Mouse (Mus musculus) heart, embryonic 15.5 days (tissue): ENCODE data around the gene Stk39. TPM values are rescaled to one million over a fixed set of nuclear protein-coding genes. Genes with fewer than 3 reads are reported as not detected.
A peak's percentile ranks its signal among the peaks of the same experiment; 100 is the strongest.
"Not testable (repeated sequence)": the region's sequence is repeated elsewhere in the genome, so short reads cannot be mapped to it uniquely, and the experiment has no call there.

ENCODE experiments used
- ATAC-seq: fragments of 200-750 bp; cut with Nextera tagmentation; replicated peaks from 2 replicates; pipeline ENCODE4 v1.8.0; 2017; ENCODE audit warnings: low read depth, moderate TSS enrichment; ENCODE audit not compliant: insufficient number of reproducible peaks, insufficient read depth, low FRiP score
- H3K27ac ChIP-seq: fragments of 300-500 bp; sonication (generic); 2 replicates; pipeline ENCODE4 v1.5.1; 2015; ENCODE audit warnings: mild to moderate bottlenecking, inconsistent platforms
- H3K27me3 ChIP-seq: fragments of 300-500 bp; sonication (generic); 2 replicates; pipeline ENCODE4 v1.6.1; 2015; ENCODE audit warnings: inconsistent platforms
- H3K36me3 ChIP-seq: fragments of 300-500 bp; sonication (generic); 2 replicates; pipeline ENCODE4 v1.6.1; 2015; ENCODE audit warnings: mild to moderate bottlenecking, inconsistent platforms
- H3K4me1 ChIP-seq: fragments of 300-500 bp; sonication (generic); replicated peaks from 2 replicates; pipeline ENCODE4 v1.6.1; 2015; ENCODE audit warnings: inconsistent platforms
- H3K4me2 ChIP-seq: fragments of 300-500 bp; sonication (generic); 2 replicates; pipeline ENCODE4 v1.6.1; 2015; ENCODE audit warnings: inconsistent platforms, mild to moderate bottlenecking, moderate library complexity
- H3K4me3 ChIP-seq: fragments of 300-500 bp; sonication (generic); 2 replicates; pipeline ENCODE4 v1.5.1; 2015; ENCODE audit warnings: mild to moderate bottlenecking, inconsistent platforms
- H3K9ac ChIP-seq: fragments of 300-500 bp; sonication (generic); 2 replicates; pipeline ENCODE4 v1.6.1; 2015; ENCODE audit warnings: mild to moderate bottlenecking, inconsistent platforms
- H3K9me3 ChIP-seq: fragments of 300-500 bp; sonication (generic); replicated peaks from 2 replicates; pipeline ENCODE4 v1.6.1; 2016; ENCODE audit warnings: inconsistent platforms
- WGBS: fragments of 180-500 bp; shearing (Covaris S2); methylation state at CpG from one replicate; pipeline ENCODE4 v1.1.7; 2015; ENCODE audit warnings: mixed read lengths; 5-methylcytosine and 5-hydroxymethylcytosine counted together
- polyA plus RNA-seq: library from polyadenylated mRNA; unstranded; fragments of >200 nt; fragmentation: Nextera tagmentation; extraction: Ambion mirVana; gene quantifications from 2 replicates; pipeline ENCODE4 v1.2.1, GENCODE M21; 2015

Stk39 gene
- polyA plus RNA-seq, 1 experiment from 2014 or later = 66.2 TPM

DNA sequence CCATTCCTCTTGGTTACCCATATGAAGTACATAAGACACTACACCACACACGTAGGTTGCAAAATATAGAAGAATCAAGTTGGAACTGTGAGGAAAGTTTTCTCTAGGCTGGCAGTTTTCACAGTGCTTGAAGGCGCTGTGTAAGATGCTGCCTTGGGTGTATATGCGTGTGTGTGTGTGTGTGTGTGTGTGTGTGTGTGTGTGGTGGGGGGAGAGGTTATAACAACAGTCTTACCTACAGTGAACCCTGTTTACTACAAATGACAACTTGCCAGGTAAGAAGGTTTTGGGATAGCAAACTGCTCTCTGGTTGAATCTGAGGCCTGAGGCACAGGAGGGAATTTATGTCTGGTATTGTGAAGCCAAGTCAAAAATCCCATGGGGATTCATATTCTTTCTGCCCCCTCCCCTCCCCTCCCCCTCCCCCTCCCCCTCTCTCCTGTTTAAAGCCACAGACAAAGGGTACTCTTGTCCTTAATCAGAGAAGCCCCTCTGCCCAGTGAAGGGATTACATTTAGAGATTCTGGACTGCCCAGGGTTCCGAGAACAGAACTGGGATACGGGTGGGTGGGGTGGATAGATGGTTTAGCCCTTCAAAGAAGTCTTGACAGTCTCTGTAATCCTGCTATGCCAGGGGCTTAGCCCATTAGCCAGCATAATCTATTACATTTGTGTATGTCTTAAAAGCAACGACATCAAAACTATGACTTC, 219.9 kb downstream of the Stk39 start:
- 91% methylated on average over 6 of the region's 6 CpGs for WGBS
- Histone ChIP-seq H3K4me1 (no peaks in the 10 kb centered on the region), H3K9me3 (no peaks in the 10 kb centered on the region), H3K27ac (no peak overlapping the region), H3K9ac (no peak overlapping the region), H3K27me3 (no peaks in the 10 kb centered on the region), H3K4me3 (no peak overlapping the region), H3K4me2 (no peak overlapping the region), H3K36me3 (peaks cover 15% of the 10 kb centered on the region; the same call in 1 of the 2 replicates)
- ATAC-seq = no peak

- peaks cover 10% of the 10 kb centered on the region; the same call in 1 of the 2 replicates for H3K36me3 ChIP-seq
- no peak overlapping the region for H3K4me3 ChIP-seq
- WGBS = 92% methylated on average over 10 of the region's 10 CpGs
- ATAC-seq = no peak
- H3K4me1 ChIP-seq = no peaks in the 10 kb centered on the region
- H3K9ac ChIP-seq = no peak overlapping the region
- no peak overlapping the region for H3K4me2 ChIP-seq
- H3K27ac ChIP-seq = no peak overlapping the region
- H3K9me3 ChIP-seq = no peaks in the 10 kb centered on the region
- no peaks in the 10 kb centered on the region for H3K27me3 ChIP-seq
These were observed 221.2 kb downstream of the Stk39 start for GRCm38 (mm10) chr2:68250897-68251296.

GRCm38 (mm10) chr2:68249855-68250424, 222.1 kb downstream of the Stk39 start:
- no peaks in the 10 kb centered on the region for H3K9me3 ChIP-seq
- no peak for ATAC-seq
- no peak overlapping the region for H3K4me2 ChIP-seq
- peaks cover 7% of the 10 kb centered on the region; the same call in 1 of the 2 replicates for H3K36me3 ChIP-seq
- no peak overlapping the region for H3K4me3 ChIP-seq
- H3K27ac ChIP-seq = no peak overlapping the region
- 65% methylated on average over 4 of the region's 4 CpGs for WGBS
- H3K27me3 ChIP-seq = no peaks in the 10 kb centered on the region
- no peaks in the 10 kb centered on the region; the same call in 1 of the 2 replicates for H3K4me1 ChIP-seq
- H3K9ac ChIP-seq = no peak overlapping the region

DNA sequence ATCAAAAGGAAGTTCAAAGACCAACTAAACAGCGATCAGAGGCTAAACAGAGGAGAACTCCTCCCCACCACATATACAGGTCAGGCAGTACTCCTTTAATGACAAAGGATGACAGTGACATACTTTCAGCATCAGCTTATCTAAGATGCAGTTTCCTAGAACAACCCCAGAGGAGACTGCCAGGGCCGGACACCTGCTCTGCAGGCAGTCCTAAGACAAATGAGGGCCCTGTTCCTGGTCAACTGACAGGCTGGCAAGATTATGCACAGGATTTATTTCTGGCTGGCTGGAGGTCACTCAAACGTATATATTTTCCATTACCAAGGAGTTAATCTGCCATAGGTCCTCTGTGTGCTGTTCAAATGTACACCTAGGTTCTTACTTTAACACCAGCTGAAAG, 225.8 kb downstream of the Stk39 start:
- Histone ChIP-seq H3K27ac (no peak overlapping the region), H3K9ac (no peak overlapping the region), H3K36me3 (peaks cover 7% of the 10 kb centered on the region; the same call in 1 of the 2 replicates), H3K4me2 (no peak overlapping the region), H3K4me3 (no peak overlapping the region), H3K27me3 (no peaks in the 10 kb centered on the region), H3K9me3 (no peaks in the 10 kb centered on the region), H3K4me1 (peaks cover 20% of the 10 kb centered on the region)
- no peak for ATAC-seq
- 50% methylated on average over 3 of the region's 3 CpGs for WGBS

- no peak overlapping the region for H3K4me2 ChIP-seq
- H3K4me1 ChIP-seq = peaks cover 20% of the 10 kb centered on the region
- H3K4me3 ChIP-seq = no peak overlapping the region
- H3K9ac ChIP-seq = no peak overlapping the region
- peaks cover 7% of the 10 kb centered on the region; the same call in 1 of the 2 replicates for H3K36me3 ChIP-seq
- 53% methylated on average over 1 of the region's 1 CpGs for WGBS
- H3K9me3 ChIP-seq = no peaks in the 10 kb centered on the region
- ATAC-seq = no peak
- H3K27ac ChIP-seq = peak overlapping the region; percentile 45; the same call in 1 of the 2 replicates
- no peaks in the 10 kb centered on the region for H3K27me3 ChIP-seq
These were observed 227.5 kb downstream of the Stk39 start for GRCm38 (mm10) chr2:68244556-68244955.

DNA sequence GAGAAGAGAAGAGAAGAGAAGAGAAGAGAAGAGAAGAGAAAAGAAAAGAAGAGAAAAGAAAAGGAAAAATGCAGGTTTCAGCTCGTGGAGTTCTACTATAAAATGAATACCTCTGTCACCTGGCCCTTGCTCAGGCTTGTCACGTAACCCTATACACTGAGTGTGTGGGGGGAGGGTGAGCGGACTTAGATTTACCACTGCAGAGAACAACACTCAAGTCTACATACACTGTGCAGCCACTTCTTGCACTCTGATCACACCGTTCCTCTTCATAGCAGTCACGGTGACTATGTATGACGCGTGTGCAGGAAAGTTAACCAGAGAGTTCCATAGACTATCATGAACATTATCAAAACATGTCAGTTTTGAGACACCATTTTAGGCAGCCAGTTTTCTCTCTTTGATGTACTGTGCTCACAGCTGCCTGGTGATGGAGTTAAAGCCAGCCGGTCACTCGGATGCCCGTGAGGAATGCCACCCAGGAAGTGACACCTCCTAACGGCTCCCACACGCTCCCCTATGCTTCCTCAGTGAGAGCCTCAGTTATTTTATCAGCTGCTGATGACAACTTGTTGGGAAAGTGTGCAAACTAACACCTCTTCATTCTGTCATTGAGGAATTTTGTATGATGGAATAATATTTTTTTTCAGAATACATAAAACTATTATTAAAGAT, 228.1 kb downstream of the Stk39 start:
- Histone ChIP-seq H3K36me3 (peaks cover 7% of the 10 kb centered on the region; the same call in 1 of the 2 replicates), H3K9ac (no peak overlapping the region), H3K27ac (peak overlapping the region; percentile 45), H3K4me3 (no peak overlapping the region), H3K4me1 (peaks cover 20% of the 10 kb centered on the region), H3K9me3 (no peaks in the 10 kb centered on the region), H3K27me3 (no peaks in the 10 kb centered on the region), H3K4me2 (no peak overlapping the region)
- 49% methylated on average over 12 of the region's 12 CpGs for WGBS
- ATAC-seq = 0 out of 2 replicates have a peak, but pooled peaks have one; percentile 68

DNA sequence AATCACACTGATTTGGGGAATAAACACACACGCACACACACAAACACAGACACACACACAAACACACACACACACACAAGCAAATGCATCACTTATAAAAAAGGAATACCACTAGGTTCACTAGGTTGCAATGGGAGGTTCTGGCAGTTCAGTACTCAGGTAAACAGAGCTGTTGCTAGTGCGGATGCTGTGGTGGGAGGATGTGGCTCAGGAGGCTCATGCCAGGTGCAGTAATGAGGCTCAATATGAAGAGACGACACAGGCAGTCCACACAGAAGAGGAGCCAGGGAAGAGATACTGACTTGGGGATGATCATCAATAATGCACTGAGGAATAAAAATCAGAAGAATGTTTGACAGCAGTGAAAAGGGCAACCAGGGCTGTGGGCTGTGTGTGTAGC, 228.8 kb downstream of the Stk39 start:
- 85% methylated on average over 3 of the region's 3 CpGs for WGBS
- Histone ChIP-seq H3K4me3 (no peak overlapping the region), H3K27ac (peak overlapping the region; percentile 45), H3K9ac (no peak overlapping the region), H3K4me1 (peaks cover 20% of the 10 kb centered on the region), H3K27me3 (no peaks in the 10 kb centered on the region), H3K36me3 (peaks cover 7% of the 10 kb centered on the region; the same call in 1 of the 2 replicates), H3K9me3 (no peaks in the 10 kb centered on the region), H3K4me2 (no peak overlapping the region)
- ATAC-seq = no peak

DNA sequence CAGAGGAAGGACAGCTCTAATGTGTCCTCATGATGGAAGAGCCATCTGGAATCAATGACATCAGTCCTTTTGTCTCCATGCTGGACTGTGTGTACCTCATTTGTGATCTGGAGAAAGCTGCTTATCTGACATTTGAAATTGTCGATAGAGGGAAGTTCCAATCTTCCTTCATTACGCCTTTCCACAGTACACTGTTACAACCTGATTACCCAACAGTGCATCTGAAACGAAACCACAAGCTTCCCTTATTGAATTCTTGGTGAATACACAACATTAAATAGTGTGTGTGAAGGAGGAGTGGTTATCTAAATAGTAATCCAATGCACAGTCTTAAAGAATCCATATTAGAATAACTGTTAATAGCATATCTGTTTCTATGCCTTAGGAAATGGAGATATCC, 230.0 kb downstream of the Stk39 start:
- no peak overlapping the region for H3K27ac ChIP-seq
- no peak overlapping the region for H3K4me3 ChIP-seq
- peaks cover 20% of the 10 kb centered on the region for H3K4me1 ChIP-seq
- ATAC-seq = no peak
- H3K9me3 ChIP-seq = no peaks in the 10 kb centered on the region
- 80% methylated on average over 3 of the region's 3 CpGs for WGBS
- no peaks in the 10 kb centered on the region for H3K27me3 ChIP-seq
- H3K9ac ChIP-seq = no peak overlapping the region
- no peaks in the 10 kb centered on the region for H3K36me3 ChIP-seq
- no peak overlapping the region for H3K4me2 ChIP-seq

DNA sequence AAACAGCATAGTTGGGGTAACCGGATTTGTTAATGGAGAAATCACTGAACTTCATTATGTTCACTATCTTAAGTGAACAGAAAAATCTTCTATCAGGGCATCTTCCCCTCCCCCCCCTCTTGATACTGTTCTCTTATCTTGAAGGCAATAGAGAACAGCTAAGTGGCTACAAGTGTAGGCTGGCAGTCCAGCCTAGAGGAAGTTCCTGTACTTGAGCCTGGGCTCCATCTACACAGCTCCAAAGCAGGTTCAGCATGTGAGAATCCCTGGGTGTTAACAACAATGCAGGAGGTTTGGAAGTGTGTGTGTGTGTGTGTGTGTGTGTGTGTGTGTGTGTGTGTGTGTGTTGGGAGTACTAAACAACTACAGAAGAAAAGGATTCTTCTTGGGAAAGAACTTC, 230.4 kb downstream of the Stk39 start:
- WGBS = 74% methylated on average over 1 of the region's 1 CpGs
- no peak overlapping the region for H3K27ac ChIP-seq
- H3K4me2 ChIP-seq = no peak overlapping the region
- peaks cover 20% of the 10 kb centered on the region for H3K4me1 ChIP-seq
- H3K9ac ChIP-seq = no peak overlapping the region
- H3K36me3 ChIP-seq = no peaks in the 10 kb centered on the region
- no peaks in the 10 kb centered on the region for H3K27me3 ChIP-seq
- H3K9me3 ChIP-seq = no peaks in the 10 kb centered on the region
- no peak for ATAC-seq
- no peak overlapping the region for H3K4me3 ChIP-seq

DNA sequence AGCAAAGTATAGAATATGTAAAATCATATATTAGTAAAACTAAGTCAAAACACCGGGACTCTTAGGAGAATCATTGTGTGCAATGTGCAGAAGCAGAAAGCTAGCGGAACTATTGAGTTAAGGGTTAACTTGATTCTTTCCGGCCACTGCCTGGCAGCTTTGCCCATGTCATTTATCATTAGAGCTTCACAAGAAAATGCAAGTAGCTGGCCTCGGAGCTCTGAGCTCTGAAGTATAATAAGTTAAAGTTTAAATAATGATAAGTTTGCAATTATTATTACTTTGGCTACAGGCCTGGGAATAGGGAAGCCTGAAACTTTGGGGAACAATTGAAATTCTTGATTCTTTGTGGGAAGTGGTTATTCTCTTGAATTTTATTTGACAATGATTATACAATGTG, 232.7 kb downstream of the Stk39 start:
- not testable (repeated sequence) for ATAC-seq
- WGBS = 53% methylated on average over 4 of the region's 4 CpGs

GRCm38 (mm10) chr2:68232929-68233328, 239.1 kb downstream of the Stk39 start:
- 91% methylated on average over 5 of the region's 5 CpGs for WGBS
- Histone ChIP-seq H3K9ac (no peak overlapping the region), H3K27ac (no peak overlapping the region), H3K9me3 (no peaks in the 10 kb centered on the region), H3K4me3 (no peak overlapping the region), H3K4me2 (no peak overlapping the region), H3K36me3 (no peaks in the 10 kb centered on the region; the same call in 1 of the 2 replicates), H3K27me3 (no peaks in the 10 kb centered on the region), H3K4me1 (peaks cover 2% of the 10 kb centered on the region; the same call in 1 of the 2 replicates)
- no peak for ATAC-seq

More for the DNA sequence above, 232.7 kb downstream of the Stk39 start:
- not testable (repeated sequence) for H3K4me2 ChIP-seq, H3K27ac ChIP-seq, H3K4me3 ChIP-seq, H3K36me3 ChIP-seq, H3K9me3 ChIP-seq, H3K9ac ChIP-seq, H3K27me3 ChIP-seq
- H3K4me1 ChIP-seq = peaks cover 15% of the 10 kb centered on the region
